Mouse (Mus musculus): ENCODE data around the gene N4bp2l2. TPM values are rescaled to one million over a fixed set of nuclear protein-coding genes. Genes with fewer than 3 reads are reported as not detected.

N4bp2l2 gene
- polyA plus RNA-seq, 1 experiment: 7.4 TPM

GRCm38 (mm10) chr5:150641440-150641839 is 24.5 kb downstream of the N4bp2l2 start:
- no peaks in the 10 kb centered on the region for H3K27me3 ChIP-seq (replicated peaks; ENCODE audit: control insufficient read depth, insufficient read depth, low read length)
- WGBS: 93% methylated on average over 3 of the region's 3 CpGs
- no peak overlapping the region for H3K4me3 ChIP-seq (ENCODE audit: insufficient read depth, low read depth, low read length)
- H3K4me1 ChIP-seq (ENCODE audit: control insufficient read depth, insufficient read depth, low read length): no peaks in the 10 kb centered on the region
- no peak for DNase-seq
- TF ChIP-seq POLR2A (IDR thresholded peaks at IDR 0.05; ENCODE audit: low read depth, low read length): no peak
- no peak for TF ChIP-seq CTCF (conservative IDR thresholded peaks at IDR 0.05; ENCODE audit: insufficient read depth, insufficient read length, low read depth, low read length)
- H3K36me3 ChIP-seq (ENCODE audit: control insufficient read depth, insufficient read depth, low read length): peaks cover 4% of the 10 kb centered on the region; the same call in 1 of the 2 replicates
- H3K27ac ChIP-seq (ENCODE audit: insufficient read depth, low read depth, low read length): no peak overlapping the region

GRCm38 (mm10) chr5:150629692-150630091 is 36.3 kb downstream of the N4bp2l2 start:
- TF ChIP-seq POLR2A (IDR thresholded peaks at IDR 0.05; ENCODE audit: low read depth, low read length) (no peak), CTCF (conservative IDR thresholded peaks at IDR 0.05; ENCODE audit: insufficient read depth, insufficient read length, low read depth, low read length) (no peak)
- Histone ChIP-seq H3K27me3 (replicated peaks; ENCODE audit: control insufficient read depth, insufficient read depth, low read length) (no peaks in the 10 kb centered on the region), H3K4me1 (ENCODE audit: control insufficient read depth, insufficient read depth, low read length) (no peaks in the 10 kb centered on the region; the same call in 1 of the 2 replicates), H3K4me3 (ENCODE audit: insufficient read depth, low read depth, low read length) (no peak overlapping the region), H3K27ac (ENCODE audit: insufficient read depth, low read depth, low read length) (0 out of 2 replicates have a peak overlapping the region, but pooled peaks have one; percentile 31), H3K36me3 (ENCODE audit: control insufficient read depth, insufficient read depth, low read length) (no peaks in the 10 kb centered on the region)
- no peak for DNase-seq
- 65% methylated on average over 2 of the region's 2 CpGs for WGBS

GRCm38 (mm10) chr5:150629272-150629671 is 36.7 kb downstream of the N4bp2l2 start:
- WGBS: 60% methylated on average over 1 of the region's 1 CpGs
- H3K27me3 ChIP-seq (replicated peaks; ENCODE audit: control insufficient read depth, insufficient read depth, low read length): no peaks in the 10 kb centered on the region
- TF ChIP-seq CTCF (conservative IDR thresholded peaks at IDR 0.05; ENCODE audit: insufficient read depth, insufficient read length, low read depth, low read length) (no peak), POLR2A (IDR thresholded peaks at IDR 0.05; ENCODE audit: low read depth, low read length) (no peak)
- no peaks in the 10 kb centered on the region for H3K36me3 ChIP-seq (ENCODE audit: control insufficient read depth, insufficient read depth, low read length)
- H3K4me3 ChIP-seq (ENCODE audit: insufficient read depth, low read depth, low read length): no peak overlapping the region
- H3K4me1 ChIP-seq (ENCODE audit: control insufficient read depth, insufficient read depth, low read length): no peaks in the 10 kb centered on the region; the same call in 1 of the 2 replicates
- peak; percentile 10 for DNase-seq
- no peak overlapping the region for H3K27ac ChIP-seq (ENCODE audit: insufficient read depth, low read depth, low read length)

- Histone ChIP-seq H3K27ac (ENCODE audit: insufficient read depth, low read depth, low read length) (no peak overlapping the region), H3K4me3 (ENCODE audit: insufficient read depth, low read depth, low read length) (no peak overlapping the region), H3K36me3 (ENCODE audit: control insufficient read depth, insufficient read depth, low read length) (no peaks in the 10 kb centered on the region), H3K27me3 (replicated peaks; ENCODE audit: control insufficient read depth, insufficient read depth, low read length) (no peaks in the 10 kb centered on the region), H3K4me1 (ENCODE audit: control insufficient read depth, insufficient read depth, low read length) (no peaks in the 10 kb centered on the region; the same call in 1 of the 2 replicates)
- TF ChIP-seq POLR2A (IDR thresholded peaks at IDR 0.05; ENCODE audit: low read depth, low read length) (no peak), CTCF (conservative IDR thresholded peaks at IDR 0.05; ENCODE audit: insufficient read depth, insufficient read length, low read depth, low read length) (no peak)
- DNase-seq: no peak
- 87% methylated on average over 7 of the region's 7 CpGs for WGBS
These were observed 40.5 kb downstream of the N4bp2l2 start for GRCm38 (mm10) chr5:150625528-150625927.

GRCm38 (mm10) chr5:150622792-150623191 is 43.2 kb downstream of the N4bp2l2 start:
- H3K4me1 ChIP-seq (ENCODE audit: control insufficient read depth, insufficient read depth, low read length): no peaks in the 10 kb centered on the region
- H3K36me3 ChIP-seq (ENCODE audit: control insufficient read depth, insufficient read depth, low read length): no peaks in the 10 kb centered on the region
- H3K27ac ChIP-seq (ENCODE audit: insufficient read depth, low read depth, low read length): no peak overlapping the region
- TF ChIP-seq CTCF (conservative IDR thresholded peaks at IDR 0.05; ENCODE audit: insufficient read depth, insufficient read length, low read depth, low read length): no peak
- no peak for TF ChIP-seq POLR2A (IDR thresholded peaks at IDR 0.05; ENCODE audit: low read depth, low read length)
- peak; percentile 47 for DNase-seq
- no peaks in the 10 kb centered on the region for H3K27me3 ChIP-seq (replicated peaks; ENCODE audit: control insufficient read depth, insufficient read depth, low read length)
- WGBS: 16% methylated on average over 1 of the region's 1 CpGs
- H3K4me3 ChIP-seq (ENCODE audit: insufficient read depth, low read depth, low read length): no peak overlapping the region

GRCm38 (mm10) chr5:150621592-150621991 is 44.4 kb downstream of the N4bp2l2 start:
- H3K4me3 ChIP-seq (ENCODE audit: insufficient read depth, low read depth, low read length): no peak overlapping the region
- TF ChIP-seq POLR2A (IDR thresholded peaks at IDR 0.05; ENCODE audit: low read depth, low read length) (no peak), CTCF (conservative IDR thresholded peaks at IDR 0.05; ENCODE audit: insufficient read depth, insufficient read length, low read depth, low read length) (no peak)
- WGBS: 91% methylated on average over 3 of the region's 3 CpGs

GRCm38 (mm10) chr5:150620588-150621135 is 45.3 kb downstream of the N4bp2l2 start:
- TF ChIP-seq CTCF (conservative IDR thresholded peaks at IDR 0.05; ENCODE audit: insufficient read depth, insufficient read length, low read depth, low read length): no peak
- no peak for TF ChIP-seq POLR2A (IDR thresholded peaks at IDR 0.05; ENCODE audit: low read depth, low read length)
- Histone ChIP-seq H3K4me3 (ENCODE audit: insufficient read depth, low read depth, low read length) (no peak overlapping the region), H3K4me1 (ENCODE audit: control insufficient read depth, insufficient read depth, low read length) (no peaks in the 10 kb centered on the region), H3K27me3 (replicated peaks; ENCODE audit: control insufficient read depth, insufficient read depth, low read length) (no peaks in the 10 kb centered on the region), H3K36me3 (ENCODE audit: control insufficient read depth, insufficient read depth, low read length) (no peaks in the 10 kb centered on the region), H3K27ac (ENCODE audit: insufficient read depth, low read depth, low read length) (no peak overlapping the region)
- 71% methylated on average over 7 of the region's 7 CpGs for WGBS
- no peak for DNase-seq

More at GRCm38 (mm10) chr5:150621592-150621991, 44.4 kb downstream of the N4bp2l2 start:
- DNase-seq: no peak
- Histone ChIP-seq H3K27me3 (replicated peaks; ENCODE audit: control insufficient read depth, insufficient read depth, low read length) (no peaks in the 10 kb centered on the region), H3K36me3 (ENCODE audit: control insufficient read depth, insufficient read depth, low read length) (no peaks in the 10 kb centered on the region), H3K4me1 (ENCODE audit: control insufficient read depth, insufficient read depth, low read length) (no peaks in the 10 kb centered on the region), H3K27ac (ENCODE audit: insufficient read depth, low read depth, low read length) (no peak overlapping the region)
